Mouse (Mus musculus): ENCODE results near the gene Coil. TPM values are rescaled to one million over a fixed set of nuclear protein-coding genes. Genes with fewer than 3 reads are reported as not detected.
A peak's percentile ranks its signal among the peaks of the same experiment; 100 is the strongest.

The Coil gene
- total RNA-seq, 2 experiments from 2014 or later = 27.8 to 28.3 TPM

DNA sequence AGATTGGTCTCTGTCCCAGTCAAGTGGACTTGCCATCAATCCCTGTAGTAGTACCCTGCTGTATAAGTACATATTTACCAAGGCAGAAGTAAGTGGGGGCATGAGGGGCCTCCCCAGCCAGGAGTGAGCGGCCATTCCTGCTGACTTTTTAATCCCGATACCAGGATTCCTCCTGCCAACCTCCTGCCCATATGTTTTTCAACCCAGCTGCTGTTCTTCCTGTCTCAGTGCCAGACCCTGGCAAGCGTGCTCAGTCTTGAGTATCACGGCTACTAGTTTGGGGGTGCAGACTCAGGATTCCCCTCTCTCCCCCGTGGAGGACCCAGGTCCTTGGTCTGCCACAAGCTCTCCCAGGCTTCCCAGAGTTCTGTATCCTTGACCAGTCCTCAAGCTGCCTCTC lies 32.6 kb downstream of the Coil start:
- DNase-seq = peak; percentile 75

DNA sequence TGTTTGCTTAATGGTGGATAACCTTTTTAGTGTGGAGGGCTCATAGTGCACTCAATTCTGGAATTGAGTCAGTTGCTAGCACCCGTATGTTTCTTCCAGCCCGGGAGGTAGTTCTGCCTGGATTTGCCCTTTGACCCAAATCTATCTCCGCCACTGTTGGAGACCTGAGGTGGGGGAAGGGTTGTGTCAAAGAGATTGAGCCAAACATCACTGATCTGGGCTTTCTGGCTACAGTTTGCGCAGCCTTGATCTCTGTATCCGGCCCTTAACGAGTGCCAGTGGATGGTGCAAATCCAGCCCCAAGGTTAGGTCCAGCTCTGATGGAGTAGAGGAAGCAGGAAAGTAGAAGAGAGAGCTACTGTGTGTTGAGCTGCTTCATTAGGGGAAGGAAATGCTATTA lies 33.0 kb downstream of the Coil start:
- intact Hi-C loops (cut with DNase I) = no loop called here

More for the DNA sequence above, 32.6 kb downstream of the Coil start:
- intact Hi-C loops (cut with DNase I) = no loop called here

DNA sequence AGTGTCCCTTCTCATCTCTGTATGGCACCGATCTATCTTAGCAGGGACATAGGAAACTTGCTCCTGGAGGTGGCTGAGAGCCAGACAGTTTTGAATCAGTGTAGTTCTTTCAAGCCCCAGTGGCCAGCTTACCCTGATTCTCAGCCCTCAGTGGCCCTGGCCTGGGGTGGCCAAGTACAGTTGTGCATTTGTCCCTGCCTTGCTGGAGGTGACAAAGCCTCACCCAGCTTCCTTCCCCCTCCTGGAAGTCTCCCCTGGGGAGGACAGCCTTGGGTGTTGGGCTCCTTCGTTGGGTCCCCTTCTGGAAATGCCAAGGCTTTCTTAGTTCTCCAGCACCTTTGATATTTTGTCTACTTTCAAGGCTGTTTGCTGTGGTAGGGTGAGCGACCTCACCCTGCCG lies 33.7 kb downstream of the Coil start:
- intact Hi-C loops (cut with DNase I) = no loop called here
- no peak for DNase-seq

More for the DNA sequence above, 33.0 kb downstream of the Coil start:
- no peak for DNase-seq

DNA sequence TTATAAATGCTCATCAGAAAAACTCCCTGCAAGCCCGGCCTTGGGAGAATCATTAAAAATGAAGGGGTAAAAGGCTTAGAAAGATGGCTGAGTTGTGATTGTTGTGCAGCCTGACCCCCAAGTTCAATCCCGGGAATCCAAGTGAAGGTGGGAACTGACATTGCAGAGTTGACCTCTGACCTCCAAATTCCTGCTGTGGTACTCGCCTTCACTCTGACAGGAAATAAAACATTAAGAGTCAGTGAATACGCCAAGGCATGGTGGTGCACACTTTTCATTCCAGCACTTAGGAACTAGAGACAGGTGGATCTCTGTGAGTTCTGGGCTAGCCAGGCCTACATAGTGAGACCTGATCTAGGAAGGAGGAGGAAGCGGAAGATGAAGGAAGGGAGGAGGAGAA lies 35.4 kb downstream of the Coil start:
- intact Hi-C loops (cut with DNase I) = no loop called here

DNA sequence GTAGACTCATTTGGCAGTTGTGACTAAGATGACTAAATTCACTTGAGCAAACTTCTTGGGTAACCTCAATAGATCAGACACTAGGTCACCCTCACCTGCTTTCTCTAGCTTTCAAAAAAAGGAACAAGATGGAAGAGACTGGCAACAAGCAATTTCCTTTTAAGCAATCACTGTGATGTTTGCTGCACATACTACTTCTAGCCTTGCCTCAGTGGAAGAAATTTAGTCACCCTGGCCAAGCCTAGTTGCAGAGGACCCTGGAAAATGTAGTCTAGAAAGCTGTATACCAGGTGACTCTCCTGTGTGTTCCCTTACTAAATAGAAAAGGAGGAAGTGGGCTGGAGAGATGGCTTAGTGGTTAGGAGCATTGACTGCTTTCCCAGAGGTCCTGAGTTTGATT lies 36.4 kb downstream of the Coil start:
- intact Hi-C loops (cut with DNase I) = no loop called here
- DNase-seq = no peak

More for the DNA sequence above, 35.4 kb downstream of the Coil start:
- DNase-seq = no peak

DNA sequence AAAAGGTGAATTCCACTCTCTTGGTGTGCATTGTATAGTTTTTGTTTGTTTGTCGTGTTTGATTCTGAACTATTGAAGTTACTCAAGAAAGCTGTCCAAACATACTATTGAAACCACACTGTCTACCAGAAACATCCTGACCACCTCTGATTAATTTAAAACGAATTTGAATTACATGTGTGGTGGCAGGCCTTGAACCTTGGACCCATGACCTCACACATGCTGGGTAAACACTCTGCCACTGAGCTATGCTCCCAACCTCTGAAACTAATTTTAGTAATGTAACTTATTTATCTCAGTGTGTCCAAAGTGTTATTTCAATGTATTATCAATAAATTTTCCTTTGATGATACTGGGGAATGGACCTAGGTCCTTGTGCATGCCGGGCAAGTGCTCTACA lies 37.5 kb downstream of the Coil start:
- no peak for DNase-seq
- intact Hi-C loops (cut with DNase I) = no loop called here

DNA sequence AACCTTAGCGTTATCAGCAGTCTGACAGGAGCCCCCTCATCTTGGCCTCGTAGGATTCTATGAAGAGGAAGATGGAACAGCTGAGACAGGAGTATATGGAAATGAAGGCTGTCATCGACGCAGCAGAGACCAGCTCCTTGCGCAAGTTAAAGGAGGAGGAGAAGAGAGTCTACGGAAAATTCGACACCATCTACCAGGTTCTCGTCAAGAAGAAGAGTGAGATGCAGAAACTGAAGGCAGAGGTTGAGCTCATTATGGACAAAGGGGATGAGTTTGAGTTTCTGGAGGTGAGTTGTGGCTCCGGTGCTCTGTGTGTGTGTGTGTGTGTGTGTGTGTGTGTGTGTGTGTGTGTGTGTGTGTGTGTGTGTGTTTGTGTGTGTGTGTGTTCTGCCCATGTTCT lies 39.0 kb downstream of the Coil start:
- no peak for DNase-seq
- intact Hi-C loops (cut with DNase I) = no loop called here

DNA sequence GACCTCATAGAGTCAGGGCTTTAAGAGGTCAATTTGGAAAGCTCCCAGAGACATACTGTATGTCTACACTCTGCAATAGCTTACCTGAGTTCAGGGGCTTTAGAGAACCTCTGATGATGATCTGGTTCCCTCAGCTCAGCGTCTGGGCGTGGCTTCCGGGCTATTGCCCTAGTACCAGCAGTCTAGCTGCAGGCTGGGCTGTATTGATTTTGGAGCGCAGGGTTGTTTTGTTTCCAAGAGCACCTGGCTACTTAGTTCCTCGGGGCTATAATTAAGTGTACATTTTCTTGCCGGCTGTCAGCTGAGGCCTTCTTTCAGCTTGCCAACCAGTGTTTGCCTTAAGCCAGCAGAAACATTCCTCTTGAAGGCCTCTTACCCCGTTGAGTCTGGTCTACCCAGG lies 39.4 kb downstream of the Coil start:
- intact Hi-C loops (cut with DNase I) = no loop called here
- no peak for DNase-seq

DNA sequence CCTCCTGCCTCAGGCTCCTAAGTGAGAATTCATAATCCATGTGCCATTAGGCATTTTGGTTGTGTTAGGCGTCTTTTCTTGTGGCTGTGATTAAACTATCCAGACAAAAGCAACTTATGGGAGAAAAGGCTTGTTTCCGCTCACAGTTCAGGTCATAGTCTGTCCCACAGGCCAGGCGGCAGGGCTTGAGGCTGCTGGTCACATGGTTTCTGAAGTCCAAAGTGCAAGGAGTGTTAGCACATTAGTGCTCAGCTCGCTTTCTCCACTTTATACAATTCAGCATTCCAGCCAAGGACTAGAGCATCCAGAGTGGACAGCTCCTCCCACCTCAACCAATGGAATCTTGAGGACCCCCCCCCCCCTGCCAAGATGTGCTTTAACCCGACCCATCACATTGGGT lies 42.2 kb downstream of the Coil start:
- intact Hi-C loops (cut with DNase I) = no loop called here

DNA sequence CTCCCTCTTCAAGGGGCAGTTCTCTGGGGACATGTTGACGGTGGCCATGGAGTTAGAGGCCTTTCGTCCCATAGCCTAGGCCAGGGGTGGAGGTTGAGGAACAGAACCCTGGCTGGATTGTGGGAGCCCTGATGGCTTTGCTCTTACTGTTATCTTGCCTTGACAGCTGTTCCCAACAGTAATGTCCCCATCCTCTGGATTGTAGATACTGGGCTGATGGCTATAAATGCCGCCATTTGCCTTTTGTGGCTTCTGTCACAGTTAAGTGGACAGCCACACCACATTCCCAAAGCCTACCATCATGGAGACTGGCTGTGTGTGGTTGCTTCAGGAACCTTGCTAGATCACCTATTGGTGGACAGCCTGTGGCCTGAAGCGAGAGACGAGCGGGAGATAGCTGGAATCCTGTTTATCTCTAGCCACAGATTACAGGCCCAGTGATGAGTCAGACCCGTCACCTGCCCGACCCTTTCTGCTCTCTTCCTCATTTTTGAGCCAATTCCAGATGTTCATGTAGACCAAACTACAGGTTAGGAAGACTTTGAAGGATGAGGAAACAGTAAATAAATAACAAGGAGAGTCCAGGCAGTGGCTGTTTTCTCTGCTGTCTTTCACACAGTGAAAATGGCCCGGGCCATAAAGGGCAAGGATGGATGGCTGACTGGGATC lies 47.6 kb downstream of the Coil start:
- intact Hi-C loops (cut with DNase I) = no loop called here
- no peak for DNase-seq

More for the DNA sequence above, 42.2 kb downstream of the Coil start:
- no peak for DNase-seq

DNA sequence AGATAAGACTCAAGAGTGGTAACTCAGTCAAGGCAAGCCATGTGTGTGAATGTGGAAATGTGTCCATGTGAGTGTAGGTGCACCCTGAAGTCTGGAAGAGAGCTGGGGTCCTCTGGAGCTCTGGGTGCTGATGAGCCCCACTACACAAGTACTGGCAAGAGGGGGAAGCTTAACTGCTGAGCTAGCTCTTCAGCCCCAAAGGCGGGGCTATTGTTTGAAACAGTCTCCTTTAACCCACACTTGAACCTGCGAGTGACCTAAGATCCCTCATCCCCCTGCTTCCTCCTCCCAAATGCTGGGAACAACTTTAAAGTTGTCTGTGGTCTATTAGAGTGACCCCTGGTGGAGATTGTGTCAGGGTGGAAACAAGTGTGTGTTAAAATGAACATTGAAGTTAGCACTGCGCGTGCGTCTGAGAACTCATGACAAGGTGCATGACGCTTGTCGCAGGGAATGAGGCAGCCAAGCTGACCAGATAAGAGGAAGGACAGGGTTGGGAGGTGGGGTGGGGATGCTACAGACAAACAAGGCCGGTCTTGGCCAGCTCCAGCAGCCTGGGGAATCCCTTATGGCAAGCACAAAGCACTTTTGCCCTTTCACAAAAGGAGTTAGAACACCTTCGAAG lies 50.7 kb downstream of the Coil start:
- DNase-seq = no peak
- intact Hi-C loops (cut with DNase I) = no loop called here

DNA sequence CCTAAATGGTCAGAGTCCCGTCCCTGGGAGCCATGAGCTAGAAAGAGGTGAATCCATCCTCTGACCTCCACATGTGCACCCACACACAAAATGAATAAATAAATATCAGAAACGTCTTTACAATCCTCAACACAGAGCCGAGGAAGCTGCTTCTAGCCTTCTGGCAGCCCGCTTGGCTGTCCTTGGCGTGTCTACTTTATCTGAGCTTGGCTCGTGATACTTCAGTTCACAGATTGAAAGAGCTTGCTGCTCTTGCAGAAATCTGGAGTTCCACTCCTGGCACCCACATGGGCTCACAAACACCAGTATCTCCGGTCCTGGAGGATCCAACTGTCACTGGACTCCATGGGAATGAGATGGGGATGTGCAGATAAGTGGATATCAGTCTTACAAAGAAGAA lies 51.6 kb downstream of the Coil start:
- intact Hi-C loops (cut with DNase I) = no loop called here
- DNase-seq = no peak

DNA sequence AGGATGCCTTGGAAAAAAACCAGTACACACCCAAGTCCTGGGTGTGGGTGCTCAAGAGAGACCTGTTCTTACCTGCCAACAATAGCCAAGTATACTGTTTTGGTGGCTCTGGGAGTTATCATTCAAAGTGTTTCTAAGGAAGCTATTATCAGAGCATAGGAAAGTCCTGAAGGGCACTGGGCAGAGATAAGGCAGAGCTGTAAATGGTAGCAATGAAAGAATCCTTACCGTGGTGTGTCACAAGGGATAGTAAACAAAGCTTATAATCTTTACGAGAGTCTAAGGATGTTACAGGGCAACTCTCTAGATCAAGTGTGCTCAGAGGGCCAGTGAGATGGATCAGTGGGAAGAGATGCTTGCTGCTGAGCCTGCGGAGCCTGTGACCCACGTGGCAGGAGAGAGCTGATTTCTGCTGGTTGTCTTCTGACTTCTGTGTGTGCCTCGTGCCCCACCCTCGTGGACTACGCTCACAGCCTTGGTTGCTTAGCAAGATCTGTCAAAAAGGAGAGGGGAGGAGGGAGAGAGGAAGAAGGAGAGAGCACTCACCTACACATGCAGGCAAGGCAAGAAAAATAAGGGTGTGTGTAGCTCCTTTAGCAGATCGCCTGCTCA lies 52.2 kb downstream of the Coil start:
- intact Hi-C loops (cut with DNase I) = no loop called here
- no peak for DNase-seq

DNA sequence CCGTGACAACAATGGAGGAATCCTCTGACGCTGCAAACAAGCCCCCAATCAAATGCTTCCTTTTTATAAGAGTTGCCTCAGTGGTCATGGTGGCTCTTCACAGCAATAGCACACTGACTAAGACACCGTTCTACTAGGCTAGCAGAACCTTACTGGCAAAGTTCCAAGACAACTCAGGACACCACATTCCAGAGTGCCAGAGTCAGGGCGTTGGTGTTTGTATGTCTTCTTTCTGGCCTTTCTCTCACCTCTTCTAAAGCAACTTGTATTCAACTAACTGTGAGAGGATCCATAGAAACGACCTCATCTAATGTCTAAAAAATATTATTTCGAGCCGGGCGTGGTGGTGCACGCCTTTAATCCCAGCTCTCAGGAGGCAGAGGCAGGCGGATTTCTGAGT lies 53.4 kb downstream of the Coil start:
- intact Hi-C loops (cut with DNase I) = no loop called here

DNA sequence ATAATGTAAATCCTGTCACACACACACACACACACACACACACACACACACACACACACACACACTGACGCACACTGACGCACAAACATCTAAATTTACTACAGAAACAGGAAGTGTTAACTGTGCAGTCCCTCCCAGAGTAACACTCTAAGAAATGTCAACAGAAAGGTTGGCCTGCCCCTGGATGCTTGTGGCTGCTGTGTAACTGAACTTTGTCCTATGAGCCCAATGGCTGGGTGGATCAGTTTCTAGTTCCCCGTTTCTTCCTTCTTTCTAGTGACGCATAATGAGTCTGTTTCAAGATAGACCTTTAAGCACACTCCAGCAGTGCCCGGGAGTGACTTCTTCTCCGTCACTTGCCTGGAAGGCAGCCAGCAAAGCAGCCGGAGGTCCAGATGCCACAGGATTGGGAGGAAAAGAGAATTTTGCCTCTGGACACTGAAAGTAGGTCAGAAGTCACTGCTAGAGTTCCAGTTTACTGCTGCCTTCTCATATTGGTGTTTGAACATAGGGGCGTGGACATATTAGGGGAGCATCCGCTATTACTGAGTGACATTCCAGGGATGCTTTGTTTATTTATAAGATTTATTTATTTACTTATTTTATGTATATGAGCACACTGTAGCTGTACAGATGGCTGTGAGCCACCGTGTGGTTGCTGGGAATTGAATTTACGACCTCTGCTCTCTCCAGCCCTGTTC lies 54.3 kb downstream of the Coil start:
- intact Hi-C loops (cut with DNase I) = no loop called here
- peak; percentile 81 for DNase-seq

More for the DNA sequence above, 53.4 kb downstream of the Coil start:
- no peak for DNase-seq

DNA sequence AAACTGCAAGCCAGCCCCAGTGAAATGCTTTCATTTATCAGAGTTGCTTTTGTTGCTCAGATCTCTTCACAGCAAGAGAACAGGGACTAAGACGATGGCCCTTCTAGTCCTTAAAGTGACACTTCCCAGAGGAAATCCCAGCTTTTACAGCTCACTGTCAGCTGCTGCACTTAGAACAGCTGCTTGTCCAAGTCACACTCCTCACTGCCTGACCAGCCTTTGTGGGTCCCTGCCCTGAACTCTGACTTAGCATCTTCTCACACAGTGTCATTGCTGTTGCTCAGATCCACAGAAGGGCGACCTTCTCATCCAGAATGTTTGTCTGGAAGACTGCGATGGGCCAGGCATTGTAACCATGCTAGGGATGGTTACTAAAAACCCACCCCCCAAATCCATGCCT lies 55.6 kb downstream of the Coil start:
- no peak for DNase-seq
- intact Hi-C loops (cut with DNase I) = no loop called here

DNA sequence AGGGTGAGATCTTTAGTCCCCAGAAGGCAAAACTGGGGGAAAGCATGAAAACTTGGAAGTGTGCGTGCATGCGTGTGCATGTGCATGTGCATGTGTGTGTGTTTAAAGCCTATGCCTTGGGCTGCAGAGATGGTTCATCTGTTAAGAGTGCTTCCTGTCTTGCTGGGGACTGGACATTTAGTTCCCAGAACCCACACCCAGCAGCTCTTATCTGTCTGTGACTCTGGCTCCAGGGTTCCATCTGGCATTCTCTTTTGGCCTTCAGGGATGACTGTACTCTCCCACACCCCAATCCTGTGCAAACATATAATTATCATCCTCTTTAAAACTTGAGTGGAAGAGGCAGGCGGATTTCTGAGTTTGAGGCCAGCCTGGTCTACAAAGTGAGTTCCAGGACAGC lies 56.1 kb downstream of the Coil start:
- intact Hi-C loops (cut with DNase I) = no loop called here
- no peak for DNase-seq

DNA sequence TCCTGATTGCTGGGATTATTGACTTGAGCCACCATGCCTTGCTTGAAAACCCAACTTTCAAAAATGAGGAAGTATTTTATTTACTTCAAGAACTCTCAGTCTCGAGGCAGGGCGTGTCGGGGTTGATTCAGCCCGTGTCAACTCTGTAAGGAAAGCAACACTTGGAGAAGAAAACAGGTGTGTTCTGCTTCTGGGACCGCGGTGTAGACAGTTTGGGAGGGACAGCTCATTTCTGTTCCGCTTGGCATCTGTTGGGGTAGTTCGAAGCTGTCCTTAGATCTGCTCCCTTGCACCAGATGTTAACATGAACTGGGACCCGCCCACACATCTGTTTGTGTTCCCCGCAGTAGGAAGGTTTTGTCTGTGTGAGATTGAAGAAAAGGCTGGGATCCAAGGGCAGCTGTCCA lies 57.9 kb downstream of the Coil start:
- no peak for DNase-seq
- intact Hi-C loops (cut with DNase I) = no loop called here

DNA sequence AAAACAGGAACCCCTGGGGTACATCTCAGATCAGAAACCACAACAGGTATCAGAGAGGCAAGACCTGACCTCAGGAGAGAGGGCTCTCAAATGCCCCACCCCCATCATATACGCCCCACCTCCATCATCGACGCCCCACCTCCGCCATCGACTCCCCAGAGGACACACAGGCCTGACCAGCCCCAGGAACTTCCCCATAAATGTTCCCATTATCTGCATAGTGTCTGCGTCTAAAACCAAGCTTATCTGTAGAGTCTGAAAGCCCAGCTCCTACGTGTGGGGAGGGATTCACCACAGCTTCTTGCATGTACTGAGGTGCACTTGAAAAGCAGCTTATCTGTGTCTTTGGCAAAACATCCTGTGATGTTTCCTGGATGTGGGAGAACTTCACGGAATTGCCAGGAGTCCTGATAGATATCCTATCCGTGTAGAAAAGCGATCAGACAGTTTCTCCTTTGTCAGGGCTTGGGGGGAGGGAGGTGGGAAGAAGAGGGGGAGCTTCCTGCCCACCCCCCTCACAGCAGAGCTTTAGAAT lies 58.9 kb downstream of the Coil start:
- DNase-seq = no peak
- intact Hi-C loops (cut with DNase I) = no loop called here

DNA sequence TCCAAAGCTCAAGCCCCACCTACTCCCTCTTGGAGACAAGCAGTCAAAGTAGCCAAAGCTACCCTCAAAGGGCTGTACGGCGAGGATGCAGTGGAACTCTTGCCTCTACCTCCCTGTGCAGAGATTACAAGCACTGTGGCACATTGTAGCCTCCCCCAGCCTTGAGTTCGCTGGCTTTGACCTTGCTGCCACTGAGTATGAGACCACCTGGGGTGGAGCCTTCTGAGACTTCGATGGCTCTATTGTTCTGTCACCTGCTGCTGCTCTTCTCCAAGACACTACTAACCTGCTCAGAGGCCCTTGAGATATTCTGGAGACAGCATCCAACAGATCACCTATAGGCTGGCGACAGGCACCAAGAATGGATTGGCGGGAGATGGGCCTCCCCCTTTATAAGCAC lies 60.5 kb downstream of the Coil start:
- DNase-seq = no peak
- intact Hi-C loops (cut with DNase I) = no loop called here

DNA sequence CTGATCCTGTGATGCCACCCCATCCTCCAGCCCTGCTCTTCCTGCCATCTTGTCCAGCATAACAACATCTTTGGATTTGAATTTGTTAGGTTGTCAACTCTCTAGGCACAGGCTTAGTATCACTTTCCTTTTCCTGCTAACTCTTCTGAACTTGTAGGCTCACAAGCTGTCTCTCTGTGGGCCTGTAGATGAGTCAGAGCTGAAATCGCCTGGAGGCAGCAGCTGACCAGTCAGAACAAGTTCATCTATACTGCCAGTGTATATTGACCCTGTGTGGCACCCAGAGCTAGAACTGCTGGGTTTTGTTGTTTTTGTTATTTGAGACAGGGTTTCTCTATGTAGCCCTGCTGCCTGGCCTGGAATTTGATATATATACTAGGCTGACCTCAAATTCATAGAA lies 61.1 kb downstream of the Coil start:
- intact Hi-C loops (cut with DNase I) = no loop called here
- no peak for DNase-seq
